Mouse (Mus musculus) CH12.LX (cell line): ENCODE results near the gene Gm21976.
A peak's percentile ranks its signal among the peaks of the same experiment; 100 is the strongest.

Experiments
- CHD2 ChIP-seq: IDR thresholded peaks from 2 replicates; pipeline ENCODE4 v1.6.1; 2011; ENCODE audit warnings: low read length, improper control_type of control experiment
- CTCF ChIP-seq, 2 experiments: IDR thresholded peaks in 1 of 2; conservative IDR thresholded peaks in 1 of 2; 2 replicates each; pipeline ENCODE4 v1.5.1; 2011 to 2012; ENCODE audit warnings: low read depth in 2 of 2, low read length in 2 of 2, improper control_type of control experiment in 1 of 2, inconsistent platforms in 1 of 2, mild to moderate bottlenecking in 1 of 2, moderate library complexity in 1 of 2
- E2F4 ChIP-seq: IDR thresholded peaks from 2 replicates; pipeline ENCODE4 v1.6.1; 2011; ENCODE audit warnings: low read depth, low read length, improper control_type of control experiment; ENCODE audit not compliant: insufficient replicate concordance
- EP300 ChIP-seq: IDR thresholded peaks from 2 replicates; pipeline ENCODE4 v1.6.1; 2011; ENCODE audit warnings: low read length, improper control_type of control experiment
- HCFC1 ChIP-seq: IDR thresholded peaks from 2 replicates; pipeline ENCODE4 v1.6.1; 2012; ENCODE audit warnings: low read depth, mild to moderate bottlenecking, inconsistent platforms, low read length, improper control_type of control experiment
- MAFK ChIP-seq: IDR thresholded peaks from 2 replicates; pipeline ENCODE4 v1.6.1; 2011; ENCODE audit warnings: low read length, improper control_type of control experiment; ENCODE audit not compliant: insufficient replicate concordance
- MAX ChIP-seq: IDR thresholded peaks from 2 replicates; pipeline ENCODE4 v1.6.1; 2011; ENCODE audit warnings: low read length, improper control_type of control experiment
- MAZ ChIP-seq: IDR thresholded peaks from 2 replicates; pipeline ENCODE4 v1.6.1; 2012; ENCODE audit warnings: low read depth, mild to moderate bottlenecking, inconsistent platforms, low read length, improper control_type of control experiment, moderate library complexity
- POLR2A ChIP-seq: IDR thresholded peaks from 2 replicates; pipeline ENCODE4 v1.6.1; 2011; ENCODE audit warnings: low read depth, mild to moderate bottlenecking, improper control_type of control experiment, low read length
- POLR2AphosphoS2 ChIP-seq: IDR thresholded peaks from 2 replicates; pipeline ENCODE4 v1.6.1; 2011; ENCODE audit warnings: low read depth, low read length, improper control_type of control experiment
- RCOR1 ChIP-seq: conservative IDR thresholded peaks from 2 replicates; pipeline ENCODE4 v1.6.1; 2012; ENCODE audit warnings: low read depth, mild to moderate bottlenecking, inconsistent platforms, low read length, improper control_type of control experiment
- SIN3A ChIP-seq: IDR thresholded peaks from 2 replicates; pipeline ENCODE4 v1.6.1; 2012; ENCODE audit warnings: low read length, improper control_type of control experiment, inconsistent platforms
- USF2 ChIP-seq: conservative IDR thresholded peaks from 2 replicates; pipeline ENCODE4 v1.6.1; 2011; ENCODE audit warnings: low read depth, low read length, improper control_type of control experiment
- ZMIZ1 ChIP-seq: IDR thresholded peaks from 2 replicates; pipeline ENCODE4 v1.6.1; 2012; ENCODE audit warnings: low read depth, mild to moderate bottlenecking, inconsistent platforms, low read length, improper control_type of control experiment

DNA sequence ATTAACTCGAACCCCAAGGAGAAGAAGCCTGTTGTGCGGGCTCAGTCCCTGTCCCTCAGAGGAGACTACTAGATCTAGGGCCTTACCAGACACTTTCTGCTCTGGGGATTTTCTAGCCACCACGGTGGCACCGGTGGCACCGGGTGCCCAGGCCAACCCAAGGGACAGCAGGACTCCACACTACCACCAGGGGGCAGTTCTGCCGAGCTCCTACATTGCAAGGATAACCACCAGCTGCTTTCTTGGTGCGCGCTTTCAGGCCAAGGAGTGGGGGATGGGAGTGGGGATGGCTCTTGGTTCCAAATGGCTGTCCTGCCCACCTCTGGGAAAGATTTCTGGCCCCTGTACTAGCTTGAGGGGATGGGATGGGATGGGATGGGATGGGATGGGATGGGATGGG lies 71.8 kb downstream of the Gm21976 start:
- TF ChIP-seq CHD2 = no peak
- TF ChIP-seq POLR2A = no peak
- no peak for TF ChIP-seq POLR2AphosphoS2
- TF ChIP-seq CTCF (conservative IDR thresholded peaks at IDR 0.05 in 1 of 2, IDR thresholded peaks at IDR 0.05 in 1 of 2; ENCODE audit: low read depth in 2 of 2, low read length in 2 of 2) = peak in 1 of 2 experiments; percentile 52; a peak in 2 of 4 replicates
- no peak for TF ChIP-seq HCFC1
- TF ChIP-seq USF2 = no peak
- TF ChIP-seq RCOR1 = no peak
- TF ChIP-seq ZMIZ1 = no peak
- TF ChIP-seq EP300 = no peak
- no peak for TF ChIP-seq MAX
- no peak for TF ChIP-seq MAZ
- no peak for TF ChIP-seq MAFK
- no peak for TF ChIP-seq E2F4
- TF ChIP-seq SIN3A = no peak
